Mouse (Mus musculus) heart, postnatal 36 days (tissue): ENCODE results near the gene Frmd5. TPM values are rescaled to one million over a fixed set of nuclear protein-coding genes. Genes with fewer than 3 reads are reported as not detected.
"Not testable (repeated sequence)": the region's sequence is repeated elsewhere in the genome, so short reads cannot be mapped to it uniquely, and the experiment has no call there.

ENCODE experiments used
- DNase-seq, 2 experiments: peaks; one replicate each; pipeline ENCODE4 v3.0.0; 2021 to 2022
- intact Hi-C: fragments of 180-260 bp; cut with DNase I; formaldehyde crosslinking; loops from one replicate; pipeline ENCODE4 v1.15.1; 2025
- total RNA-seq, 2 experiments: library from RNA; stranded (reverse); gene quantifications; 2 replicates each; pipeline ENCODE4 v1.2.3; 2021

The Frmd5 gene
- total RNA-seq, 2 experiments from 2014 or later = 131 to 163 TPM

GRCm38 (mm10) chr2:121509584-121509983 lies 297.3 kb downstream of the Frmd5 start:
- DNase-seq = peak; percentile 63 to 74
- intact Hi-C loops = loop anchor here (5.0 kb wide), 1 partner anchor 37 kb away; the partner anchor contains the start of gene Mfap1b

- no peak for DNase-seq
Observed at GRCm38 (mm10) chr2:121507951-121508330, 298.9 kb downstream of the Frmd5 start.

GRCm38 (mm10) chr2:121507173-121507950 lies 299.5 kb downstream of the Frmd5 start:
- no peak for DNase-seq
- intact Hi-C loops = loop anchor here (5.0 kb wide), 1 partner anchor 35 kb away; the partner anchor contains the start of gene Mfap1b

More at GRCm38 (mm10) chr2:121507951-121508330, 298.9 kb downstream of the Frmd5 start:
- intact Hi-C loops = loop anchor here (5.0 kb wide), 1 partner anchor 36 kb away; the partner anchor contains the start of gene Mfap1b

- intact Hi-C loops = loop anchor here (5.0 kb wide), 1 partner anchor 34 kb away; the partner anchor contains the start of gene Mfap1b
- DNase-seq = peak; percentile 77 to 82
Observed at GRCm38 (mm10) chr2:121505942-121506882, 300.7 kb downstream of the Frmd5 start, which contains the start of the genes Mfap1a and Wdr76. TSS of gene Mfap1a (minus strand) at chr2:121506665. TSS of gene Wdr76 (plus strand) at chr2:121506723.

- DNase-seq, intact Hi-C loops: not testable (repeated sequence)
Observed at GRCm38 (mm10) chr2:121501550-121501949, 305.3 kb downstream of the Frmd5 start.

Other genes starting within 250 kb of the Frmd5 start
- 10 to 100 TPM; 11.2 to 12.8 TPM for gene Casc4, start 59.9 kb upstream of the Frmd5 start, total RNA-seq
- 10 to 100 TPM; 12.7 to 14.2 TPM for gene Ctdspl2, start 148.9 kb upstream of the Frmd5 start, total RNA-seq
- not detected for gene Mageb3, start 149.0 kb upstream of the Frmd5 start, total RNA-seq
- 10 to 100 TPM; 22.7 to 23.8 TPM for gene Eif3j1, start 221.5 kb upstream of the Frmd5 start, total RNA-seq